Mouse (Mus musculus) left cerebral cortex, adult 2 months (tissue): ENCODE measurements around the gene Gnat2. TPM values are rescaled to one million over a fixed set of nuclear protein-coding genes. Genes with fewer than 3 reads are reported as not detected.
A peak's percentile ranks its signal among the peaks of the same experiment; 100 is the strongest.

Source experiments
- DNase-seq, 2 experiments: peaks; one replicate each; pipeline ENCODE4 v3.0.0; 2021 to 2022; ENCODE audit warnings: low spot score in 2 of 2, mixed read lengths in 1 of 2; ENCODE audit errors: extremely low spot score in 1 of 2
- H3K27ac ChIP-seq: fragments of 200-600 bp; 2 replicates; pipeline ENCODE4 v1.8.1; 2022
- H3K4me3 ChIP-seq: fragments of 200-600 bp; 2 replicates; pipeline ENCODE4 v1.8.1; 2022
- CTCF ChIP-seq: fragments of 200-600 bp; IDR thresholded peaks from 2 replicates; pipeline ENCODE4 v1.8.1; 2022; ENCODE audit warnings: antibody characterized with exemption, mild to moderate bottlenecking, moderate library complexity
- intact Hi-C: fragments of 180-260 bp; cut with DNase I; formaldehyde crosslinking; loops from one replicate; pipeline ENCODE4 v1.15.1; 2025
- total RNA-seq, 2 experiments: library from RNA; stranded (reverse); gene quantifications; 2 replicates each; pipeline ENCODE4 v1.2.3; 2021

Gene Gnat2
- total RNA-seq, 2 experiments from 2014 or later: not detected

DNA sequence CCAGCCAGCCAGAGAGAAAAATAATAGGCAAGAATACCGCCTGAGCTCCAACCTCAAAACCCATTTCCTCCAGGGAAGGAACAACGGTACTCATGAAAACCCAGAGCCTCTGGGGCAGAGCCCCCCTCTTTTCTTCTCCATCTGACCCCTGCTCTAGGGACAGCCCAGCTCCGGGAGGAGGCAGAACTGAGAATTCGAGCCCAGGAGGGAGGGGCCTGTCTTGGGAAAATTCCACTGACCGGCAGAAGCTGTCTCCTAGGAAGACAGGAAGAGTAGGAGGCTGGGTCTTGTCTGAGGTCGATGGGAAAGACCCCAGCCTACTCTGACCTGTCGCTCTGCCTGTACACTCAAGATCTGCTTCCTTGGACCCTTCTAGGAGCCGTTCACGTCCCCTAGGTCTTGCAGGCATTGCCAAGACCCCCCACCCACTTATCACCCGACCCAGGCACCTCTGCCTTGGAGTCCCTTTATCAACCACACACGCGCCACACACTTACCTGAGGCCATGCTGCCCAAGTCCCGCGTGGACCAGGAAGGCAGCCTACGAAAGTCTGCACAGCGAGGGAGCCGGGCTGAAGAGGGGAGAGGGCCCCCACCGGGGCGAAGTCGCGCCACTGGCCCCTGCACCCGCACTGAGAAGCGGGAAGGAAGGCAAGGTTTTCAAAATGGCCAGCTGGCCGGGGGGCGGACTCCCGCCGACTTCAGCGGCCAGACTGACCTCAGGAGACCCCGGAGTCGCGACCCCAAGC, 6.7 kb upstream of the Gnat2 start:
- DNase-seq: peak; percentile 42 to 53
- intact Hi-C loops: loop anchor here (5.0 kb wide), 1 partner anchor 61 kb away; the partner anchor contains the start of gene Gnai3

DNA sequence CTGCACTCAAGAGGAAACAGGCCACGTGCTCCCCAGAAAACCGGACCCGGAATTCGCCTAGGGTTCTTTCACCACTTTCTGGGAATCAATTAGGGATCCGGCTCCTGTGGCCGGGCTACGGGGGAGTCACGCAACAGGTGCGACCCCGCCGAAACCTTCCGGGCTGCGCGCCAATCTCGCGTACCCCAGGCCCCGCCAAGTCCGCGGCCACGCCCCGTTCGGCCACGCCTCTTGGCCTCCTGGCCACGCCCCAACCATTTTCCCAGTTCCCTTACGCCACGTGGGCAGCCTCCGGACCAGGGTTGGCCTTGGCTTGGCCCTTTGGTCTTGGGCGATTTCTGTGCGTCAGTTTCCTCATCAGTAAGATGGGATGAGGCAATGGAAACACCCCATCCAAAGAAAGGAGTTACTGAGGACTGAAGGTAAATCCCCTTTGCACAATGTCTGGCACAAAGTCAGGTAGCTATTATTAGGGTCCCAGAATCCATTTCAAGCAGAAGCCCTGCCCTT, 6.1 kb upstream of the Gnat2 start, which contains the start of gene Ampd2:
Ampd2 (minus strand) TSS at position 182 of the 510 bp plus-strand sequence.
- Histone ChIP-seq H3K27ac (peak within 1 kb of the TSS; percentile 85), H3K4me3 (peak within 1 kb of the TSS; percentile 73)
- peak in 1 of 2 experiments; percentile 48 for DNase-seq
- TF ChIP-seq CTCF: no peak
- intact Hi-C loops: loop anchor here (5.0 kb wide), 1 partner anchor 61 kb away; the partner anchor contains the start of gene Gnai3

More for the DNA sequence above, 6.7 kb upstream of the Gnat2 start:
- H3K27ac ChIP-seq: peak overlapping the region; percentile 85
- peak overlapping the region; percentile 73 for H3K4me3 ChIP-seq
- no peak for TF ChIP-seq CTCF

DNA sequence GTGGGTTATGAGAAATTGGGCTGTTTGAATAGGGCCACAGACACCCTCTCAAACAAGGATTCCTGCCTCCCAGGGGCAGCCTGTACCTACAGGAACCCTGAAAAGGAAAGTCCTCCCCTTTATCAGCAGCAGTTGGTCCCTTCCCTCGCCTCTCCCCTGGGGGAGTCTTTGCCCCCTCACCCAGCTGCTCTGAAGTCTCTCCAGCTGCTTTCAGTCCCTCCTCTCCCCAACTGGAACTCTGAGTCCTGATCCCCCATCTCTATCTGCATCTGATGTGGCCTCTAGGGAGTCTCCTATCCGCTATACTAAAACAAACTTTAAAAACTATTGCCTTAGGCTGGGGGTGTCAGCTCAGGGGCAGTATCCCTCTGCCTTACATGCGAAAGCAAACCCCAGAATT, 5.3 kb upstream of the Gnat2 start:
- DNase-seq: no peak
- H3K4me3 ChIP-seq: no peak overlapping the region
- intact Hi-C loops: loop anchor here (5.0 kb wide), 1 partner anchor 60 kb away; the partner anchor contains the start of gene Gnai3
- no peak overlapping the region for H3K27ac ChIP-seq
- TF ChIP-seq CTCF: no peak

DNA sequence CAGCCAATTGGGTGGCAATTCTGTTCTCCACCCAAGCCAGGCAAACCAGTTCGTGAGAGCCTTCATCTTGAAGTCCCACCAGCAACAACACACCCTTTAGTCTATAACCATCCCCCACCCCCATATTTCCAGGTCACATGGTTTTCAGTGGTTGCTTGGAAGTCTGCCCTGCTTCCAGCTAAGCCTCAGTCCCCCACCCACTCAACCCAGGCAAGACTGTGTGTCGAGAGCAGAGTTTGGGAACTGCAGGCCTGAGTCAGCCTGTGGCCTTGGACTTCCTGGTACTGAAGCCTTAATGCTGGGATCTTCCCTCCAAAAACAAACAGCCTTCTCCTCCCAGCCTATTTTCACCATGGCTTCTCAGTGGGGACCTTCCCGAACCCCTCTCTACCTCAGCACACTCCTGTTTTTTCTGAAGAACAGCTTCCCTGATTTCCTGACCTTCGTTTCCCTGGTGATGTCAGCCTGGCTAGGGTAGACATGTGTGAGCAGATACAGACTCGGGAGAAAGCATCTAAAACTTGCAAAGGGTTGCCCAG, 3.7 kb upstream of the Gnat2 start:
- TF ChIP-seq CTCF: no peak
- Histone ChIP-seq H3K4me3 (no peak overlapping the region), H3K27ac (no peak overlapping the region)
- no peak for DNase-seq
- intact Hi-C loops: loop anchor here (5.0 kb wide), 1 partner anchor 58 kb away; the partner anchor contains the start of gene Gnai3

DNA sequence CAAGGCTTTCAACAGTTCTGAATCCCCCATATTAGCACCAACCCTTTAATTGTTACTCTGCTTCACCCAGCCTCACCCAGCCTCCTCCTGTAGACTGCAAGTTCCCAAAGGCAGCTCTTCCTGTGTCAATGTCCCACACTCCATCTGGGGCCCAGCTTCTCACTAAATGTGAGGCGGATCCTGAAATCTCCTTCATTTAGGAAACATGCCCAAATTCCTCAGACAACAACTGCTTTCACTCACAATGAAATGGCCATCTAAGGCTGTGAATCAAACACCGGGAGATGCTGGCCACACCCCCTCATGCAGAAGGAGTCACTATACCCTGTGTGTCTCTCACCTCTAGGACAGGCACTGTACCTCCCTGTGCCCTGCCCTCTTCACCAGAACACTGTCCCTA, 2.7 kb upstream of the Gnat2 start:
- DNase-seq: no peak
- Histone ChIP-seq H3K27ac (no peak overlapping the region), H3K4me3 (no peak overlapping the region)
- intact Hi-C loops: loop anchor here (5.0 kb wide), 1 partner anchor 57 kb away; the partner anchor contains the start of gene Gnai3
- no peak for TF ChIP-seq CTCF

DNA sequence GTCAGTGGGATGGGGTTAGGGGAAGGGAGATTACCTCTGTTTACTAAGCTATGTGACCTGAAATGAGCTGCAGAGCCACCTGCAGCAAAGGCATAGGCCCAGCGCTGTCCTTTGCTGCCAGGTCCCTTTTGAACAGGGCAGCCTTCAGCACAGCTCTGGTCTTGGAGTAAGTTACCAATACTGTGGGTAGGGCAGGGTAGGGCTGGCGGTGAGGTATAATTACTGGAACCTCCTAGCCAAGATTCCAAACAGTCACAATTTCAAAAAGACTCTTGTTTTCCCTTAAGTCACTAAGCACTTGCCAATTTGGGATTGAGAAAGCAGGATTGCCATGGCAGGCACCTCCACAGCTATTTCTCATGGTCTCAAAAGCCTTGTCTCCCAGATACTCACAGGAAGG, 2.0 kb upstream of the Gnat2 start:
- intact Hi-C loops: no loop called here
- no peak for DNase-seq
- Histone ChIP-seq H3K4me3 (no peak overlapping the region), H3K27ac (no peak overlapping the region)
- no peak for TF ChIP-seq CTCF

DNA sequence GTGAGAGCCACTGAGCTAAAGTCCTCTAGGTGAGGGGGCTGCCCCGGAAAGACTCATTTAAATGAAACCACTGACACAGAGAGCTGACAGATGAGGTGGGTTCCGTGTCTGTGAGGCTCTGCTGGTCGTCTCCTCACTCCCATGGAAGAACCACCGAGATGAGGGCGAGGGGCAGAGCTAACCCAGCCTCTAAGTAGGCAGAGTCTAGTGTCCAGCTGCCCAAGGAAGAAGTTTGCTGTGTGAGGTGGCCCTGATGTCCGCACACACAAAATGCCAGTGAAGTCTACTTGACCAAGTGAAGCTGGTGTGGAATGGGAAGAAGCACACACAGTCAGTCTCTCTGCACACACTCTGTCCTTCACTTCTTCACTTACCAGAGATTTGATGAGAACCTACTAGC, 559 bp upstream of the Gnat2 start:
- Histone ChIP-seq H3K4me3 (no peak overlapping the region), H3K27ac (no peak overlapping the region)
- DNase-seq: no peak
- intact Hi-C loops: no loop called here
- TF ChIP-seq CTCF: no peak

DNA sequence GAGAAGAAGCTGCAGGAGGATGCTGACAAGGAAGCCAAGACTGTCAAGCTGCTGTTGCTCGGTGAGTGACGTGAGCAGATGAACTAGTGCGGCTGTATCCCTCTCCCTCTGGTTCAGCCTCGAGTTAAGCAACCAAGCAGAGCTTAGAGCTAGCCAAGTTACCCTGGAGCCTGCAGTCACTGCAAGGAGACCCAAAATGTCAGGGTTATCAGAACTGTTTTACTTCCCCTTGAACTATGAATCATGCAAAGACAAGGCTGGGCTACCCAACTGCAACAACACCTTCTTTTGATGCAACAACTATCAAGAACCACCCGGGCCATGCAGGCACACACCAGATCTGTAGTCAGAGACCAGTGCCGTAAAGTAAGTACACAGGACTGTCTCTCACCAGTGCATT, 717 bp downstream of the Gnat2 start:
- no peak for DNase-seq
- no peak for TF ChIP-seq CTCF
- Histone ChIP-seq H3K27ac (no peak overlapping the region), H3K4me3 (no peak overlapping the region)
- intact Hi-C loops: no loop called here

DNA sequence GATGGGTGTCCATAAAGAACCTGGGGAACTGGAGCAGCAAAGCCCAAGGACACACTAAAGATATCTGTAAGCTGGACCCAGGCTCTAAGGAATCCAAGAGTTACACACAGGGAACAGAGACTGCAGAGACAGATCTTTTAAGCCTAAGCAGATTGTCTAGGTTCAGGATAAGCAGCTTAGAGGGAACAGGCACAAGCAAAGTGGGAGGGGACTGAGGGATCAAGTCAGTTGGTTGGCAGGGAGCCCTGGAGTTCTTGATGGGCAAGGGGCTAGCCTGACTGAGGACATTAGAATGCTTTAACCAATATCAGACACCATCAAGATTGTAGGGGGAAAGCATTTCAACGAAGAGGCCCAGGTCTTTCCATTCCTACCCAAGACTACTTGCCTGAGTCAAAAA, 1.6 kb downstream of the Gnat2 start:
- no peak for DNase-seq
- Histone ChIP-seq H3K4me3 (no peak overlapping the region), H3K27ac (no peak overlapping the region)
- intact Hi-C loops: no loop called here
- TF ChIP-seq CTCF: no peak

DNA sequence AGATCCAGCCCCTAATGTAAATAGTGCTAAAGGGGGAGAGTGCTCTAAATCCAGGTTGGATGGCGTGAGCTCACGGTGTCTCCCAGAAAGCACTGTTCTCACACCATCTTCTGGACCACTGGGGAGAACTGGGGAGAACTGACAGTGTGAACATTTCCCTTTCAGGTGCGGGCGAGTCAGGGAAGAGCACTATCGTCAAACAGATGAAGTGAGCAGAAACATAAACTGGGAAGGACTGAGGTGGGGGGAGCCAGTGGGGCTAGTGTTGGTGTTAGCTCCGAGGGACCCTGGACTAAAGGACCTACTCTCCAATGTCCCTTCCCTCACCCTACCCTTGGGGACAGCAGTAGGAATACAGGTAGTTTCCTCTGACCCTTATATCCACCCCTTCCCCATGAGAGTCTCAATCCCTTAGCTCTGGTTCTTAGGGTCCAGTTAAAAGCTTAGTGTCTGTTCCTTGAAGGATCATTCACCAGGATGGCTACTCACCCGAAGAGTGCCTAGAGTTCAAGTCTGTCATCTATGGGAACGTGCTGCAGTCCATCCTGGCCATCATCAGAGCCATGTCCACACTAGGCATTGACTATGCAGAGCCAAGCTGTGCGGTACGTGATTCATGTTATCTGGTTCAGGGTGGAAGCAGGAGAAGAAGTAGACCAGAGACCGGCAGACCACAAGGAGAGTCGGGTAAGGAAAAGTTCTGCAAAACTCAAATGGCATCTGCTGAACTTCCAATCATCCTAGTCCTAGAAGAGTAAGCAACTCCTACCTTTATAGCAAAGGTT, 2.6 kb downstream of the Gnat2 start:
- Histone ChIP-seq H3K27ac (no peak overlapping the region), H3K4me3 (no peak overlapping the region)
- DNase-seq: no peak
- TF ChIP-seq CTCF: no peak
- intact Hi-C loops: no loop called here

DNA sequence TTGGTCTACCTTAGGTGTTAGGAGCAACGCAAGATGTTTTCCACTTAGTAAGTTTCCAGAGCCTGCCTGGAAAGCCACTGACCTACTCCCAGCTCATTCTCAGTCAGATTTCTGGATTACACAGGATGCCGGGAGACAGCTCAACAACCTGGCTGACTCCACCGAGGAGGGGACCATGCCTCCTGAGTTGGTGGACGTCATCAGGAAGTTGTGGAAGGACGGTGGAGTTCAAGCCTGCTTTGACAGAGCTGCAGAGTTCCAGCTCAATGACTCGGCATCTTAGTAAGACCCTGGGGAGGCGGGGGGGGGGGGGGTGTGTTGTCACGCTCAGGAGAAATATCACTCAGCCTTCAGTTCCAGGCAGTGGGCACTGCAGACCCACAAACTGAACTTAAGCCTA, 3.6 kb downstream of the Gnat2 start:
- no peak overlapping the region for H3K27ac ChIP-seq
- no peak overlapping the region for H3K4me3 ChIP-seq
- no peak for DNase-seq
- no peak for TF ChIP-seq CTCF
- intact Hi-C loops: no loop called here

DNA sequence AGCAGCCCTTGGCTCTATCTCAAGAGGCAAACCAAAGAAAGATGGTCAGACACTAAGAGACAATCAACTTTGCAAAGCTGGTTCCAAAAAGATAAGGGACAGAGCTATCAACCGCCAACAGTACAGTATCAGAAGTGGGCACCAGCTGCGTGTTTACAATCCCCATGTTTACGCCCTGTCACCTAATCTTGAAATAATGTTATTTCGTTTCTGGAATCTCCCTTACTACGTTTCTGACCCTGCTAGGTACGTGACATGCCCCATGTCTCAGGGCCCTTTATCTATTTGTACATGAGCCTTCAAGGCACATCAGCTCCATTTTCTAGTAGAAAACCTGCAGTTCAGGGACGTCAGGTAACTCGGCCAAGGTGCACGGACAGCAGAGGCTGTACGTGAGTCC, 4.1 kb downstream of the Gnat2 start:
- Histone ChIP-seq H3K27ac (no peak overlapping the region), H3K4me3 (no peak overlapping the region)
- no peak for TF ChIP-seq CTCF
- intact Hi-C loops: no loop called here
- no peak for DNase-seq
